12 mouse cellular contexts compared by ENCODE assay signal in the genomic region with DNA sequence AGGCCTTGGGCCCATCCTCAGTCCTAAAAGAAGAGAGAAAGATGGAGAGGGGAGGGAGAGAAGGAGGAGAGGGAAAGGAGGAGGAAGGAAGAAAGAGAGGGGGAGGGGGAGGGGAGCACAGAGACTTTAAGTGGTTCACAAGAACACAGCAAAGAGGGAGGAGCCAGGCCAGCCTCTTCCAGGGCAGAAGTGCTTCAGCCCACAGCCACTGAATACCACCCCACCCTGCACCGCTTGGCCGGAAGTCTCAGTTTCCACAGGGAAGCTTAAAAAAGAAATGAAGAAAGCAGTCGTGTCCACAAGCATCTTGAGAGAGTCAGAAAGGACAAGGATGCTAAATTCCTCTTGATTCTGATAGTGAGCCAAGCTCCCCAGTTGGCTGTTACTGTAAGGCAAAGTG. TPM values are rescaled to one million over a fixed set of nuclear protein-coding genes. Genes with fewer than 3 reads are reported as not detected.
DNase-seq lines count a peak whose midpoint lies in the region; ATAC-seq and TF ChIP-seq lines count a peak whose summit lies in the region.
"Had no signal": no experiment of that assay in that cellular context is flagged by ENCODE, and none has a peak within 500 bp of the region (broad histone marks: within the 10 kb centered on the region; RNA-seq: fewer than 3 reads in every experiment).

No protein-coding gene starts in this region.

- H3K4me2 ChIP-seq in lung, embryonic 15.5 days, result no peak overlapping the region
- H3K4me2 ChIP-seq: kidney, embryonic 15.5 days; neural tube, embryonic 12.5 days had no signal

- 0 out of 2 replicates have a peak overlapping the region, but pooled peaks have one; percentile 10 for H3K27ac ChIP-seq in lung, embryonic 15.5 days
- H3K27ac ChIP-seq in spleen, adult 2 months (ENCODE audit: insufficient read depth, low read length), result peak overlapping the region; percentile 47; the same call in 1 of the 2 replicates
- H3K27ac ChIP-seq in midbrain, embryonic 10.5 days (replicated peaks), result no peak overlapping the region
- H3K27ac ChIP-seq: kidney, embryonic 15.5 days; neural tube, embryonic 12.5 days had no signal

- no peak for TF ChIP-seq CTCF in spleen, adult 2 months (IDR thresholded peaks at IDR 0.05; ENCODE audit: extremely low read depth, insufficient read depth, insufficient read length, insufficient replicate concordance)

- H3K9me3 ChIP-seq in lung, embryonic 15.5 days, result no peaks in the 10 kb centered on the region
- H3K9me3 ChIP-seq in midbrain, embryonic 10.5 days (replicated peaks), result no peaks in the 10 kb centered on the region
- H3K9me3 ChIP-seq: kidney, embryonic 15.5 days; neural tube, embryonic 12.5 days had no signal

- no peaks in the 10 kb centered on the region for H3K36me3 ChIP-seq in lung, embryonic 15.5 days
- no peaks in the 10 kb centered on the region for H3K36me3 ChIP-seq in spleen, adult 2 months (ENCODE audit: control insufficient read depth, insufficient read depth, low read length)
- no peaks in the 10 kb centered on the region for H3K36me3 ChIP-seq in midbrain, embryonic 10.5 days
- H3K36me3 ChIP-seq: kidney, embryonic 15.5 days; neural tube, embryonic 12.5 days had no signal

- H3K4me1 ChIP-seq in lung, embryonic 15.5 days, result peaks cover 41% of the 10 kb centered on the region
- H3K4me1 ChIP-seq in spleen, adult 2 months (ENCODE audit: control insufficient read depth, insufficient read depth, insufficient read length), result peaks cover 45% of the 10 kb centered on the region; the same call in 1 of the 2 replicates
- peaks cover 5% of the 10 kb centered on the region; the same call in 1 of the 2 replicates for H3K4me1 ChIP-seq in midbrain, embryonic 10.5 days
- H3K4me1 ChIP-seq: neural tube, embryonic 12.5 days had no signal

- H3K27me3 ChIP-seq in lung, embryonic 15.5 days, result no peaks in the 10 kb centered on the region
- no peaks in the 10 kb centered on the region for H3K27me3 ChIP-seq in spleen, adult 2 months (ENCODE audit: control insufficient read depth, insufficient read depth, low read length)
- no peaks in the 10 kb centered on the region for H3K27me3 ChIP-seq in midbrain, embryonic 10.5 days (ENCODE audit: low read depth, poor library complexity, severe bottlenecking)
- H3K27me3 ChIP-seq: kidney, embryonic 15.5 days; neural tube, embryonic 12.5 days had no signal

- H3K4me3 ChIP-seq in lung, embryonic 15.5 days, result no peak overlapping the region
- H3K4me3 ChIP-seq in spleen, adult 2 months (ENCODE audit: extremely low read depth, insufficient read depth, insufficient read length), result no peak overlapping the region
- no peak overlapping the region for H3K4me3 ChIP-seq in midbrain, embryonic 10.5 days
- H3K4me3 ChIP-seq: kidney, embryonic 15.5 days; neural tube, embryonic 12.5 days had no signal

- no peak overlapping the region for H3K9ac ChIP-seq in lung, embryonic 15.5 days
- H3K9ac ChIP-seq: kidney, embryonic 15.5 days; neural tube, embryonic 12.5 days had no signal

- WGBS in lung, embryonic 15.5 days, result 20% methylated on average over 3 of the region's 3 CpGs
- WGBS in spleen, adult 2 months, result 5% methylated on average over 3 of the region's 3 CpGs
- 45% methylated on average over 3 of the region's 3 CpGs for WGBS in midbrain, embryonic 10.5 days

- no peak for TF ChIP-seq POLR2A in spleen, adult 2 months (IDR thresholded peaks at IDR 0.05; ENCODE audit: low read depth, low read length)

- DNase-seq in heart, adult 11 months, result peak; percentile 96
- DNase-seq in heart, adult 8-10 months (ENCODE audit: low spot score), result no peak
- peak in 1 of 2 experiments; percentile 75 for DNase-seq in spleen, adult 2 months (ENCODE audit: low read depth in 1 of 2, low spot score in 2 of 2)
- no peak for DNase-seq in embryo, embryonic 9.5 days (ENCODE audit: extremely low spot score)
- DNase-seq in midbrain, embryonic 10.5 days (ENCODE audit: low spot score), result no peak
- DNase-seq: heart, postnatal 4 days; right cerebral cortex, postnatal 14 days had no signal

- ATAC-seq in CD4-positive, CD25-positive, alpha-beta regulatory T cell, adult 4 months, result peak; percentile 38
- ATAC-seq in lung, embryonic 15.5 days (ENCODE audit: borderline replicate concordance, extremely low read depth, low FRiP score, low TSS enrichment), result no peak
- no peak for ATAC-seq in inflammation-experienced regulatory T-cells, adult 6 months

RNA-seq across cellular contexts. Expression of gene Myh9, which starts 9.2 kb away (rescaled TPM):
- 100 to 1,000 TPM in 1 of 4 experiments, 10 to 100 TPM in 3; 72.5 to 127 (median 97.2) TPM for total RNA-seq in heart, adult 8-10 months (2022)
- polyA plus RNA-seq in CD4-positive, CD25-positive, alpha-beta regulatory T cell, adult 4 months (2017; shearing (Covaris generic)), result 100 to 1,000 TPM; 206 to 220 TPM
- 62.5 and 67.7 TPM in 2 replicates for polyA plus RNA-seq in lung, embryonic 15.5 days (2015; fragmentation: Nextera tagmentation; extraction: Ambion mirVana)
- polyA plus RNA-seq in spleen, adult 2 months (2012; rRNA removed), result 138 and 142 TPM in 2 replicates
- polyA plus RNA-seq in inflammation-experienced regulatory T-cells, adult 6 months (2017; shearing (Covaris generic)), result 100 to 1,000 TPM; 218 to 293 (median 259) TPM
- polyA plus RNA-seq in midbrain, embryonic 10.5 days (2016; fragmentation: Nextera tagmentation; extraction: Ambion mirVana), result 29.0 and 29.4 TPM in 2 replicates
